Mouse (Mus musculus) MEL (cell line): Measurements from ENCODE around the gene Usp20. TPM values are rescaled to one million over a fixed set of nuclear protein-coding genes. Genes with fewer than 3 reads are reported as not detected.

Source experiments
- DNase-seq: peaks from one replicate; pipeline ENCODE4 v3.0.0; 2011; ENCODE audit warnings: low read depth, low spot score
- H3K27ac ChIP-seq: 2 replicates; pipeline ENCODE4 v1.5.1; 2012; ENCODE audit warnings: low read depth, mild to moderate bottlenecking, control low read depth, low read length, moderate library complexity; ENCODE audit not compliant: control insufficient read depth
- H3K27me3 ChIP-seq, 2 experiments: fragments of 150-350 bp in 1 of 2; sonication (generic) in 1 of 2; 2 replicates each; pipeline ENCODE4 v1.6.1; 2012; ENCODE audit warnings: low read length in 2 of 2, mild to moderate bottlenecking in 2 of 2, improper control_type of control experiment in 1 of 2, moderate library complexity in 1 of 2; ENCODE audit not compliant: insufficient read depth in 2 of 2, control insufficient read depth in 1 of 2
- H3K36me3 ChIP-seq, 2 experiments: 2 replicates each; pipeline ENCODE4 v1.6.1; 2012 to 2014; ENCODE audit warnings: low read length in 2 of 2, improper control_type of control experiment in 1 of 2, inconsistent platforms in 1 of 2, mild to moderate bottlenecking in 1 of 2; ENCODE audit not compliant: insufficient read depth in 2 of 2, control insufficient read depth in 1 of 2
- H3K4me1 ChIP-seq, 2 experiments: fragments of 150-350 bp in 1 of 2; sonication (generic) in 1 of 2; 2 replicates each; pipeline ENCODE4 v1.6.1; 2012; ENCODE audit warnings: low read length in 2 of 2, improper control_type of control experiment in 1 of 2, mild to moderate bottlenecking in 1 of 2; ENCODE audit not compliant: insufficient read depth in 2 of 2, control insufficient read depth in 1 of 2
- H3K4me3 ChIP-seq, 2 experiments: fragments of 150-350 bp in 1 of 2; sonication (generic) in 1 of 2; 2 replicates each; pipeline ENCODE4 v1.5.1; 2012; ENCODE audit warnings: low read depth in 2 of 2, low read length in 2 of 2, mild to moderate bottlenecking in 2 of 2, moderate library complexity in 2 of 2, control low read depth in 1 of 2, improper control_type of control experiment in 1 of 2; ENCODE audit not compliant: control insufficient read depth in 1 of 2, insufficient read depth in 1 of 2
- H3K79me2 ChIP-seq: 2 replicates; pipeline ENCODE4 v1.6.1; 2012; ENCODE audit warnings: mild to moderate bottlenecking, low read length, moderate library complexity; ENCODE audit not compliant: control insufficient read depth, poor library complexity, insufficient read depth
- H3K9ac ChIP-seq: 2 replicates; pipeline ENCODE4 v1.6.1; 2012; ENCODE audit warnings: low read depth, mild to moderate bottlenecking, control low read depth, low read length, moderate library complexity; ENCODE audit not compliant: control insufficient read depth, poor library complexity, severe bottlenecking
- H3K9me3 ChIP-seq: fragments of 150-350 bp; sonication (generic); replicated peaks from 2 replicates; pipeline ENCODE4 v1.6.1; 2012; ENCODE audit warnings: mild to moderate bottlenecking, low read length, improper control_type of control experiment, moderate library complexity; ENCODE audit not compliant: insufficient read depth
- BHLHE40 ChIP-seq: IDR thresholded peaks from 2 replicates; pipeline ENCODE4 v1.6.1; 2012; ENCODE audit warnings: low read depth, mild to moderate bottlenecking, inconsistent platforms, low read length, improper control_type of control experiment, borderline replicate concordance
- CHD1 ChIP-seq: IDR thresholded peaks from 2 replicates; pipeline ENCODE4 v1.6.1; 2012; ENCODE audit warnings: low read depth, mild to moderate bottlenecking, inconsistent platforms, low read length, improper control_type of control experiment
- CHD2 ChIP-seq: IDR thresholded peaks from 2 replicates; pipeline ENCODE4 v1.6.1; 2011; ENCODE audit warnings: low read length, improper control_type of control experiment
- CTCF ChIP-seq, 3 experiments: IDR thresholded peaks in 2 of 3; conservative IDR thresholded peaks in 1 of 3; 2 replicates each; pipeline ENCODE4 v1.5.1; 2011 to 2012; ENCODE audit warnings: low read length in 3 of 3, low read depth in 2 of 3, mild to moderate bottlenecking in 2 of 3, improper control_type of control experiment in 1 of 3, inconsistent platforms in 1 of 3, mixed read lengths in 1 of 3, moderate library complexity in 1 of 3; ENCODE audit not compliant: control insufficient read depth in 1 of 3, insufficient read depth in 1 of 3, poor library complexity in 1 of 3, severe bottlenecking in 1 of 3
- EP300 ChIP-seq, 2 experiments: IDR thresholded peaks; 2 replicates each; pipeline ENCODE4 v1.6.1; 2011; ENCODE audit warnings: improper control_type of control experiment in 2 of 2, low read length in 2 of 2, low read depth in 1 of 2, mild to moderate bottlenecking in 1 of 2
- HCFC1 ChIP-seq: IDR thresholded peaks from 2 replicates; pipeline ENCODE4 v1.6.1; 2012; ENCODE audit warnings: low read depth, mild to moderate bottlenecking, inconsistent platforms, low read length, improper control_type of control experiment, moderate library complexity
- JUND ChIP-seq: IDR thresholded peaks from 2 replicates; pipeline ENCODE4 v1.6.1; 2011; ENCODE audit warnings: low read depth, mild to moderate bottlenecking, improper control_type of control experiment, low read length
- MEF2A ChIP-seq: IDR thresholded peaks from 2 replicates; pipeline ENCODE4 v1.6.1; 2014; ENCODE audit warnings: low read depth, mild to moderate bottlenecking, inconsistent platforms, low read length, improper control_type of control experiment; ENCODE audit not compliant: poor library complexity, insufficient replicate concordance, severe bottlenecking; ENCODE audit errors: extremely low read depth
- MXI1 ChIP-seq: IDR thresholded peaks from 2 replicates; pipeline ENCODE4 v1.6.1; 2011; ENCODE audit warnings: mild to moderate bottlenecking, low read depth, low read length, improper control_type of control experiment
- MYB ChIP-seq: IDR thresholded peaks from 2 replicates; pipeline ENCODE4 v1.6.1; 2011; ENCODE audit warnings: mild to moderate bottlenecking, low read depth, low read length, improper control_type of control experiment
- MYC ChIP-seq: IDR thresholded peaks from 2 replicates; pipeline ENCODE4 v1.6.1; 2011; ENCODE audit warnings: low read depth, mild to moderate bottlenecking, low read length, improper control_type of control experiment, moderate library complexity
- POLR2A ChIP-seq, 2 experiments: IDR thresholded peaks; 2 replicates each; pipeline ENCODE4 v1.6.1; 2011 to 2012; ENCODE audit warnings: low read length in 2 of 2, mild to moderate bottlenecking in 2 of 2, control low read depth in 1 of 2, improper control_type of control experiment in 1 of 2, low read depth in 1 of 2, moderate library complexity in 1 of 2; ENCODE audit not compliant: control insufficient read depth in 1 of 2, insufficient read depth in 1 of 2, poor library complexity in 1 of 2
- RAD21 ChIP-seq: IDR thresholded peaks from 2 replicates; pipeline ENCODE4 v1.6.1; 2011; ENCODE audit warnings: mild to moderate bottlenecking, low read depth, low read length, improper control_type of control experiment
- RCOR1 ChIP-seq: IDR thresholded peaks from 2 replicates; pipeline ENCODE4 v1.6.1; 2012; ENCODE audit warnings: low read depth, mild to moderate bottlenecking, inconsistent platforms, low read length, improper control_type of control experiment
- SMC3 ChIP-seq: IDR thresholded peaks from 2 replicates; pipeline ENCODE4 v1.6.1; 2011; ENCODE audit warnings: low read depth, low read length, improper control_type of control experiment
- TAL1 ChIP-seq: IDR thresholded peaks from 2 replicates; pipeline ENCODE4 v1.6.1; 2012; ENCODE audit warnings: mild to moderate bottlenecking, inconsistent platforms, low read length, moderate library complexity, mixed read lengths
- TBP ChIP-seq: IDR thresholded peaks from 2 replicates; pipeline ENCODE4 v1.8.0; 2011; ENCODE audit warnings: low read depth, low read length, improper control_type of control experiment
- UBTF ChIP-seq: IDR thresholded peaks from 2 replicates; pipeline ENCODE4 v1.6.1; 2012; ENCODE audit warnings: low read depth, mild to moderate bottlenecking, inconsistent platforms, low read length, improper control_type of control experiment, moderate library complexity, borderline replicate concordance; ENCODE audit not compliant: insufficient read depth
- USF2 ChIP-seq, 2 experiments: IDR thresholded peaks; 2 replicates each; pipeline ENCODE4 v1.6.1; 2011 to 2012; ENCODE audit warnings: improper control_type of control experiment in 2 of 2, low read length in 2 of 2, borderline replicate concordance in 1 of 2, inconsistent platforms in 1 of 2, low read depth in 1 of 2, mild to moderate bottlenecking in 1 of 2; ENCODE audit not compliant: insufficient read depth in 1 of 2
- ZKSCAN1 ChIP-seq: IDR thresholded peaks from 2 replicates; pipeline ENCODE4 v1.6.1; 2012; ENCODE audit warnings: low read depth, mild to moderate bottlenecking, inconsistent platforms, low read length, improper control_type of control experiment, moderate library complexity
- ZNF384 ChIP-seq: IDR thresholded peaks from 2 replicates; pipeline ENCODE4 v1.6.1; 2012; ENCODE audit warnings: low read depth, mild to moderate bottlenecking, inconsistent platforms, low read length, improper control_type of control experiment
- polyA plus RNA-seq, 2 experiments: library from polyadenylated mRNA; stranded (reverse) in 1 of 2; unstranded in 1 of 2; fragments of >175 nt in 1 of 2; fragments of >200 nt in 1 of 2; gene quantifications; 2 replicates each; pipeline versions ENCODE4 v1.2.1 to v1.2.4; 2012; ENCODE audit warnings: low replicate concordance in 2 of 2, low read depth in 1 of 2; ENCODE audit not compliant: insufficient read length in 2 of 2, insufficient read depth in 1 of 2, missing spikeins in 1 of 2
- total RNA-seq: library from RNA; depleted of rRNA; stranded (reverse); fragments of 300-350 nt; gene quantifications from 2 replicates; pipeline ENCODE4 v1.2.3, GENCODE M21; 2012

The Usp20 gene
- total and polyA plus RNA-seq, 3 experiments, result 9.4 to 10.8 TPM; not detected in 1

- no peak for TF ChIP-seq USF2 (IDR thresholded peaks at IDR 0.05; ENCODE audit: borderline replicate concordance in 1 of 2, insufficient read depth in 1 of 2, low read depth in 1 of 2, low read length in 2 of 2)
Measured at GRCm38 (mm10) chr2:31006434-31006833, 24.4 kb downstream of the Usp20 start (continued).

GRCm38 (mm10) chr2:31007208-31007607, 25.1 kb downstream of the Usp20 start:
- DNase-seq, result no peak
- H3K4me1 ChIP-seq, result peaks cover 15 to 22% of the 10 kb centered on the region in 2 experiments
- H3K4me3 ChIP-seq, result peak overlapping the region in 1 of 2 experiments; percentile 6; a peak in 1 of 4 replicates
- peaks cover 0 to 9% of the 10 kb centered on the region in 2 experiments; a peak in 2 of 4 replicates for H3K36me3 ChIP-seq
- H3K79me2 ChIP-seq, result peaks cover 3% of the 10 kb centered on the region; the same call in 1 of the 2 replicates
- H3K9ac ChIP-seq, result peak overlapping the region; percentile 50
- no peak for TF ChIP-seq MYC
- TF ChIP-seq ZKSCAN1, result peak; percentile 94
- peak overlapping the region; percentile 98 for H3K27ac ChIP-seq
- H3K27me3 ChIP-seq, result no peaks in the 10 kb centered on the region
- no peaks in the 10 kb centered on the region for H3K9me3 ChIP-seq

GRCm38 (mm10) chr2:31013371-31014120, 31.5 kb downstream of the Usp20 start:
- Histone ChIP-seq H3K27ac (no peak overlapping the region), H3K27me3 (no peaks in the 10 kb centered on the region), H3K79me2 (no peaks in the 10 kb centered on the region)
- TF ChIP-seq MXI1 (no peak), MEF2A (no peak), BHLHE40 (no peak), HCFC1 (no peak), ZNF384 (no peak), ZKSCAN1 (no peak), TBP (no peak), CHD1 (no peak), MYB (no peak), SMC3 (no peak), CTCF (IDR thresholded peaks at IDR 0.05 in 2 of 3, conservative IDR thresholded peaks at IDR 0.05 in 1 of 3; ENCODE audit: control insufficient read depth in 1 of 3, insufficient read depth in 1 of 3, low read depth in 2 of 3, low read length in 3 of 3, poor library complexity in 1 of 3, severe bottlenecking in 1 of 3) (no peak), RCOR1 (no peak), UBTF (no peak), EP300 (IDR thresholded peaks at IDR 0.05; ENCODE audit: low read depth in 1 of 2, low read length in 2 of 2) (no peak), POLR2A (IDR thresholded peaks at IDR 0.05; ENCODE audit: control insufficient read depth in 1 of 2, insufficient read depth in 1 of 2, low read depth in 1 of 2, low read length in 2 of 2, poor library complexity in 1 of 2) (no peak), CHD2 (no peak), TAL1 (no peak), JUND (no peak), RAD21 (no peak), MYC (no peak)
- TF ChIP-seq, all 39 proteins: peak for 0
- no peak for DNase-seq
- no peak overlapping the region for H3K9ac ChIP-seq
- H3K4me1 ChIP-seq, result no peaks in the 10 kb centered on the region
- H3K9me3 ChIP-seq, result no peaks in the 10 kb centered on the region
- H3K4me3 ChIP-seq, result no peak overlapping the region
- no peaks in the 10 kb centered on the region for H3K36me3 ChIP-seq
